Mouse (Mus musculus) G1E-ER4 (cell line): ENCODE data around the gene Otud4. TPM values are rescaled to one million over a fixed set of nuclear protein-coding genes. Genes with fewer than 3 reads are reported as not detected.
A peak's percentile ranks its signal among the peaks of the same experiment; 100 is the strongest.

Experiments used
- GATA1 ChIP-seq: IDR thresholded peaks from one replicate; pipeline ENCODE4 v1.8.0; 2012; ENCODE audit warnings: low read length, inconsistent platforms
- polyA plus RNA-seq: library from polyadenylated mRNA; stranded (reverse); fragments of >175 nt; gene quantifications from 2 replicates; pipeline ENCODE4 v1.2.3, GENCODE M21; 2012

Otud4 gene
- polyA plus RNA-seq, 1 experiment: 4.9 TPM

DNA sequence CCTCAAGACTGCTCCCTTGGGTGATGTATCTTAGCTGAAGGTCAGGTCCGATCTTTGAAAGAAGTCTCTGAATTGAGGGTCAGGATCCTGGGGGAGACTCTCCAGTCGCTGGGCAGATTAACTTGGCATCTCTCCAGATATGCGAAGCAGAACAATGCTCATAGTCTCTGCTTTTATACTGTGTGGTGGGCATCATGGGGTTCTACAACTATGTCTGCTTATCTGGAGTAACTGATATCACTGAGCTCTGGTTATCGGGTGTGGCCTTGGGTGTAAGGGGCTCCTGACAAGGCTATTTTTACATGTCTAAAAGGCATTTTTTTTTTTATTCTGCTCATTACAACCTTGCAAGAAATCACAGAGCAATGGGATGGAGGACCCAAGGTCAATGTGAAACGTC is 13.2 kb upstream of the Otud4 start:
- peak; percentile 48 for TF ChIP-seq GATA1

DNA sequence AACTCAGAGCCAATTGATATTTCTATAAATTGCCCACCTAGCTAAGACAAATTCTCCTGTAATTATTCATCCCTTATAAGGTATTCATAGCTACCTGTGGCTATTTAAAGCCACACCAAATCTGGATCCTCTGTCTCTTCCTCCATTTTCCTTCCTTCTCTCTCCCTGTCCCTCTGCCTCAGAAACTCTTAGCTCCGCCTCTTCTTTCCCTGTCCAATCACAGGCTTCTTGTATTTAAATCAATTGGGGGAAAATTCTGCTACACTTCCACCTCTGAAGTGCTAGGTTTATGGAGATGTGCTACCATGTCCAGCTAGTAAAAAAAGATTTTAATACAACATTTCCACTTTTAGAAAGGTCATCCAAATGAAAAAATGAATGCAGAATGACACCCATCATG is 3.9 kb upstream of the Otud4 start:
- TF ChIP-seq GATA1: no peak

DNA sequence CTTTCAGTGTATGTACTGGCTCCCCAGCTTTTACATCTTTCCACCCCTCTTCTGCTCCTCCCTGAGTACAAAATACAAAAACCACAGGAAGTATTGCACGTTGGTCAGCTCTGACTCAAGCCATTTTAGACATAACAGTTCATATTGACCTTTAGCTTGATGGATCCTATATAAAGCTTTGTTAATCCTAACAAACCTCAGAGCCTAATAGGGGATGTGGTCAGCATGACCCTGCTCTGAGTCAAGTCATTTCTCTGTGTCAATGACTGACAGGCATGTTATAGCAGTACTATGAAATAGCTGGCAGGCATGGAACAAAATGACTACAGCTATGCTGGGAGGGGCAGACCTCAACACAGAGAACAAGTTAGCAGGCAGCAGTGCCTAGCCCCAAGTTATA is 3.3 kb upstream of the Otud4 start:
- TF ChIP-seq GATA1: no peak

DNA sequence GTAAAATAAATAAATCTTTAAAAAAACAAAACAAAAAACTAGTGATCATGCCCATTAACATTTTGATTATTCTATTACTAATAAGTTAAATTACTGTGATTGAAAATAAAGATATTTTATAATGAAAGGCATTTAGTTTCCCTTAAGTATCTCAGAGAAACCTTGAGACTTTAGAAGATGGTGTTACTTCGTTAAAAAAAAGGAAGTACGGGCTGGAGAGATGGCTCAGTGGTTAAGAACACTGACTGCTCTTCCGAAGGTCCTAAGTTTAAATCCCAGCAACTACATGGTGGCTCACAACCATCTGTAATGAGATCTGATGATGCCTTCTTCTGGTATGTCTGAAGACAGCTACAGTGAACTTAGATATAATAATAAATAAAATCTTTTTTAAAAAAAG is 2.2 kb upstream of the Otud4 start:
- TF ChIP-seq GATA1: no peak

DNA sequence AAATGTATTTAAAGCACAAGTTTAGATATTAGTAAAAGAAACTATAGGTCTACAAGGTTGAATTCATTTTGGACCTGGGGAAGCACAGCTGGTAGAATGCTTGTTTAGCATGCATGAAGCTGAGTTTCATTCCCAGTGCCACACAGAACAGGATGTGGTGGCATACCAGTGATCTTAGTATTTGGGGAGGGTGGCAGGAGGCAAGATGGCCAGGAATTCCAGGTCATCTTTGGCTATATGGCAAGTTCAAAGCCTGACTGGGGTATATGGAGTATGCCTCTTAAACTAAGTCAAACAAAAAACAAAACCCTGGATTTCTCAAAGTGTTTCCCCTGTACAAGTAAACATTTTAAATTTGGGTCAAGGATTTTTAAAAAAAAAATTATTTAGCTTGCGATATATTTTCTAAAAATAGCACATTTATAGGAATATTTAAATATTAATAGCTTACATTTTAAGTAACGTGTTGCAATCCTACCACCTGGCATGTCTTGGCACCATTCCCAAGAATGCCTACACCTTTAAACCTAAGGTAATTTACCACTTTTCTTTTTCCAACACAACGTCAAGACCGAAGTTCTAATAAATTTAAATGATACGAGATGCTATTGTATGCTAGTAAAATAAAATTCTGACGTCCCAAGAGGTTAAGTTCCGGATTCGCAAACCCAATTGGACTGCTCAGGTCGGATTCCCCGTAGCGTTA is 1.3 kb upstream of the Otud4 start:
- no peak for TF ChIP-seq GATA1

DNA sequence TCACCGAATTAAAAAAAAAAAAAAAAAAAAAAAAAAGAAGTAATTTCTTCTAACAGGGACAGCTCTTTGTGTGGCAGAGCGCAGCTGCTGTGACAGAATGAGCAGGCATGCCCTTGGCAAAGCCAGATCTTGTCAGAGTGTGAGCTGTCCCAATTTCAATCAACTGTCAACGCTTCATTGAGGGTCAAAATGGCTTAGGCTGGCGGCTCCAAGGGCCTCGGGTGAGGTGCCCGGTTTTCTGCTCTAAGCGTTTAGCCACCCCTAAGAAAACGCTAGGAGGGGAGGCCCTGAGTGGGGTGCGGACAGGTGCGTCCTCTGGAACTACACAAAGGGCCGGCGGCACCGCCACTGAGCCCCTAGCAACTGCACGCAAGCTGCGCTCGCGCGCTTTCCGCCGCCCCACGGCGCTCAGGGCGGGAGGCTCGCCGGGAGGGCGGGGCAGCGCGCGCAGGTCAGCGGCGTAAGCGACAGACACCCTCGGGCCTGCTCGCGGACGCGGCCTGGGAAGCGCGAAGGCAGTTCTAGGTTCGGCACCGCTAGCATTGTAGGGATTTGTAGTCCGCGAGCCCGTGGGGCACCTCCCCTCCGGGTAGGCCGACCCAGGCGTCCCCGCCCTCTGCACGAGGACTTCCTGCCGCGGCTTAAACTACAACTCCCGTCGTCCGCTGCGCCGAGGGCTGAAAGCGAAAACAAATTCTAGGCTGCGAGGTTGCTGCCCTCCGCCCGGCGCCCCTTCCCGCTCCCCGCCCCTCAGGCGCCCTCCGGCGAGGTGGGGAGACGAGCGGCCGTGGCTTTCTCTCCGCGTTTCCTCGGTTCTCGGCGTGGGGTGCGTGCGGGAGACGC is 490 bp upstream of the Otud4 start:
- no peak for TF ChIP-seq GATA1

DNA sequence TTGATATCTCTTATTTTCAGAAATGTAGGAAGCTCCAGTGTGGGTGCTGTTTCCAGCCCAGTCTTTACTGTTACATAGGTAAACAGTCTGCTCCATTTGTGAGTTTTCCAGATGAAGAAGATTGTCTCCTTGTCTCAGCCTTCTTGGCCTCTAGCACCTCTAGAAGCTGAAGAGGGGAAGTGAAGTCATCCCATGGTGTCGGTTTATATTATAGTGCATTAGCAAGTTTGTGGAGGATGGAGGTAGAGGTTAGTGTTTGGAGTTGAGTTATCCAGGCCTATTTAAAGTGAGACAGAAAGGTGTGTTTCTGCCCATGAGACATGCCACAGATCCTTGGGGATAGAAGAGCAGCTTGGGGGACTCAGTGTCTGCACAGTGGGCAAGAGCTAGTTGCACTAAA is 1.7 kb downstream of the Otud4 start:
- TF ChIP-seq GATA1: no peak

DNA sequence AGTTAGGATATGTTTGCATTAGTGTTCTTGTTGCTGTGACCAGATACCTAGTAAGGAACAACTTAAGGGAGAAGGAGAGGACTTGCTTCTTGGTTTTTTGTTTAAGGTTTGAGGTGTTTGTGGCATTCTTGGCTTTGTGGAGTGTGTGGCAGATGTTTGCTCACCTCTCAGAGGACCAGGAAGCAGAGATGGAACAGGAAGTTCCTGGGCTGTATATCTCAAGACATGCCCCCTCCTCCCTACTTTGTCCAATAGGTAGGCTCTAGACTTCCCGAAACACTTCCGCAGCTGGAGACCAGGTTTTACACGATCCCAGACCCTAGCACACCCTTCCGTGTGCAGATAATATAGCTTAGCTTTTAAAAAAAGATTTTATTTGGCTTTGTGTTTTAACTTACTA is 10.2 kb downstream of the Otud4 start:
- no peak for TF ChIP-seq GATA1

DNA sequence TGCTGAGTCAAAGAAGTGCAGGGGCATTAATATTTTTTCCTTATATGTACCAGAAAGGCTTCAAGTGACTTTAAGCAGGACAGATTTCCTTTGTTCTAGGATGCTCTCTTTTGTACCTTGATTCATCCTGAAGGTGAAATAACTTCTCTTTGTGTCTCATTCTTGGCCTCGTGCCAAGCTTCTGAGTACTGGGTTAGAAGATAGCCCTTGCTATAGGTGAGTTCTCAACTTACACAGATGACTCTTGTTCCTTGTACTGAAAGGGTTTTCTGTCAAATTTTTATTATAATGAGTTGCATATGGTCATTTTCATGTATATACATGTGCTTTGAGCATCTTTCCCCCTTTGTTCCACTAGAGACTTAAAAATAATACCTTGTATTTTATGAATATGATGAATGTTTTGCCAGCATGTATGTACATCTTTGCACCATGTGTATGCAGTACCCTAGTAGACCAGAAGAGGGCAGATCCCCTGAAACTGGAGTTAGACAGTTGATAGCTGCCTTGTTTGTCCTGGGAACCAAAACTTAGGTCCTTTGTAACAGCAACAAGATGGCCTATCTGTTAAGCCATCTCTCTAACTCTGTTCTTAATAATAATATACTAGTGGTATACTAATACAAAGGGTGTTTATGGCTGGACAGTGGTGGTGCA is 10.9 kb downstream of the Otud4 start:
- no peak for TF ChIP-seq GATA1

DNA sequence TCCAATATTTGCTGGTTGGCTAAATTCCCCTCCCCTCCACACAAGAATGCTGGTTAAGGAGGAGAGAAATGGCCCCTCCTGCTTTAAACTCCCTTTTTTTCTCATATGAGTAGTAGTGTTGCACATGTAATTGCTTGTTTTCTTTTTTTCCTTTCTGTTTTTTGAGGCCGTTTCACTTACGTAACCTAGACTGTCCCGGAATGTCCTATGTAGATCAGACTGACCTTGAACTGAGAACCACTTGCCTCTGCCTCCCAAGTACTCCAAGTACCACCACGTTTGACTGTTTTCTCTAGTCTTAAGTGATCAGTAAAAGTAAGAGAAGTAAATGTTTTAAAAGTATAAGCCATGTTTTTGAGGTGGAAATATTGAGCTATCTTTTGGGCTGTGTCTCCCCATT is 14.3 kb downstream of the Otud4 start:
- no peak for TF ChIP-seq GATA1

DNA sequence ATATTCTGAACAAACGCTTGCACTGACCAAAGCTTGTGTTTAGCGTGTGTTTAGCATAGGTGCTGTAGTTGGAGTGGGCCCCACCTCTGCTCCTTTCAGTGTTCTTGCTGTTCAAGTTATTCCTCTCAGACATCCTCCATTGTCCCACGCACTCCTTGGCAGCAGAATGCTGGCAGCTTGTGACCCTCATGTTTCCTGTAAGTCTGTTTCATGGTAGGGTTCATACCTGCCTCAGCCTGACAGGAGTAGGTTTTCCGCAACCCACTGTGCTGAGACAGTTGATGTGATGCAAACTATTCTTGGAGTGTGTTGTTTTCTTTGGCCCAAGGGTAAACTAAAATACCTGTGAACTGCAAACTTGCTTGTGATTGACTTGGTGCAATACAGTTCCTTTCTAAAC is 37.0 kb downstream of the Otud4 start:
- TF ChIP-seq GATA1: no peak

DNA sequence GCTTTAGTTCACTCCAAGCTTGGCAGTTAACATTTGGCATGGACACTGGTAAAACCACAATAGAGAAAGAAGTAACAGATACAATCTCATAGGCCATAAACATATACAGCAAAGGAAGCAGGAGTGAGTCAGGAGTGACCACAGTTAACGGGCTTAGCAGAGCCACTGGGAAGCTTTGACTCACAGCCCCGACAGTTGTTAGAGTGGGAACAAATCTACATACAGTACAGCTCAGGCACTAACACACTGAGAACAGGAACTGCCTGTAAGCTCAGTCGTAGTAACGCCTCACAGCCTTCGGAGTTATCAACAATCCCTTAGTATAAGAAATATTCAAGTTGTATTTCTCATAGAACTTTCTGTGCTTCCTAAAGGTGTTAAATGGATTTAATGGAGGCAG is 39.6 kb downstream of the Otud4 start:
- no peak for TF ChIP-seq GATA1

DNA sequence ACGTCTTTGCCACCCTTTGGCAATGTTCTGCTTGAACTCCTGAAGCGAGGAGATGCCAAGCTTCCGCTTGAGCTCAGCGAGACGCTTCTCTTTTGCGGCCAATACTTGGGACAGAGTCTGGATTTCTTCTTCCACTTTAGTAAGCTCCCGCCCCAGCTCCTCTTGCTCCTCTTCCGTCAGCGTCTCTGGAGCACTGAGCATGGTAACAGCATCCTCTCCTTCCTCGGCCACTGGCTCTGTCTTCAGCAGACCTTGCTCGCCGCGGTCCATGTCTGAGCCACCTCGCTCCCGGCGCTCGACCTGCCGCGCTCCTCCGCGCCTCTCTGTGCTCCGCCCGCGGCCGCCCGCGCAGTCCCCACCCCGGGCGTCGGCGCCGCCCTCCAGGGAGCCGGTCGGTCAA is 41.1 kb downstream of the Otud4 start:
- no peak for TF ChIP-seq GATA1

DNA sequence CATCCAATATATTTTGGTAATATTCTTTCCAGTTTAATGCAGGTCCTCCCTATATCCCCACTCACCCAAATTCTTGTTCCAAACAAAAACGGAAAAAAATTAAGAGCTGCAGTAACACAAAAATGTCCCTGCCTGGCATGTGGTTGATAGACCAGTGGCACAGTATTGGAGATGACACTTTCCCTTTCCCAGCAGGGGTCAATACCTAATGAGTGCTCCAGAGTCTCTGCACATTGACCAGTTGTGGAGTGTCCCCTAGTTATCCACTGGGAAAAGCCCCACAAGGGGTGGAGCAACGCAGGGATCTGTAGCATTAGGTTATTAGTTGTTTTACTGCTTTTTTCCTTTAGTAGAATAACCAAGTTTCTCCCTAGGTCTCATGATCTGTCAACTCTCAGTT is 41.5 kb downstream of the Otud4 start:
- TF ChIP-seq GATA1: no peak

DNA sequence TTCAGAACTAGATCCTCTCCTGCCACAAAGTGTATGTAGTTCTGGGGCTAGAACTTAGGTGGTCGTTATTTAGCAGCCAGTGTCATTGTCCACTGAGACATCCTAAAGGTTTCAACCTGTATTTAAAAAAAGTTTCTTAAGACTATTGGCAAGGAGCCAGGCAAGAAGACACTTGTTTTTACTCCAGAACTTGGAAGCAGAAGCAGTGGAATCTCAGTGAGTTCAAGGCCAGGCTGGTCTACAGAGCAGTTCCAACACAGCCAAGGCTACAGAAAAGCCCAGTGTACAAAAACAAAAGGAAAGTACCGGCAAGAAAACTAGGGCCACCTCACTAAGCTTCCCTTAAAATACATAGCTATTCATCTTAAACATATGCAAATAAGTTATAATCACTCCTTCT is 53.1 kb downstream of the Otud4 start:
- no peak for TF ChIP-seq GATA1

DNA sequence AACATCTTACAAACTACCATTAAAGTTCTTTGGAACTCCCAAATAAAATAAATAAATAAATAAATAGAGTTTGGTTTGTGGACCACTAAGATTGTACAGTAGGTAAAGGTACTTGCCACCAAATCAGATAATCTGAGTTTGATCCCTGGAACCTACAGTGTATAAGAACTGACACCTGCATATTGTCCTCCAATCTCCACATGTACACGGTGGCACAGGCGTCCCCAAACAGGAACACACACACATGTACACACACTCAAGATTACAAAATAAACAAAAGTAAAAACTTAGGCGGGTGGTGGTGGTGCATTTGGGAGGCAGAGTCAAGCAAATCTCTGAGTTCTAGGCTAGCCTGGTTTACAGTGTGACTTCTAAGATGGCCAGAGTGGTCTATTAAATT is 67.3 kb downstream of the Otud4 start:
- no peak for TF ChIP-seq GATA1
